Mouse (Mus musculus) myocyte (in vitro differentiated cells): ENCODE measurements around the gene Gm21969.

ENCODE experiments used
- E2F4 ChIP-seq: IDR thresholded peaks from one replicate; pipeline ENCODE4 v1.6.1; 2011; ENCODE audit warnings: mild to moderate bottlenecking, control low read depth, moderate library complexity; ENCODE audit not compliant: insufficient read depth
- MYOD1 ChIP-seq, 3 experiments: IDR thresholded peaks; one replicate each; pipeline ENCODE4 v1.6.1; 2011; ENCODE audit warnings: control low read depth in 2 of 3, low read depth in 2 of 3, mild to moderate bottlenecking in 2 of 3, moderate library complexity in 1 of 3; ENCODE audit not compliant: insufficient read length in 2 of 3, control insufficient read depth in 1 of 3
- MYOG ChIP-seq, 3 experiments: IDR thresholded peaks; one replicate each; pipeline ENCODE4 v1.6.1; 2011; ENCODE audit warnings: control low read depth in 2 of 3, low read depth in 2 of 3, mild to moderate bottlenecking in 2 of 3; ENCODE audit not compliant: insufficient read length in 2 of 3, control insufficient read depth in 1 of 3, insufficient read depth in 1 of 3
- POLR2A ChIP-seq: IDR thresholded peaks from one replicate; pipeline ENCODE4 v1.6.1; 2011; ENCODE audit warnings: low read depth, mild to moderate bottlenecking, control low read depth, moderate library complexity; ENCODE audit not compliant: insufficient read length
- POLR2AphosphoS2 ChIP-seq: IDR thresholded peaks from one replicate; pipeline ENCODE4 v1.6.1; 2011; ENCODE audit warnings: low read depth, control low read depth; ENCODE audit not compliant: insufficient read length
- SRF ChIP-seq: IDR thresholded peaks from one replicate; pipeline ENCODE4 v1.6.1; 2011; ENCODE audit warnings: low read depth; ENCODE audit not compliant: control insufficient read depth, insufficient read length
- TCF12 ChIP-seq: IDR thresholded peaks from one replicate; pipeline ENCODE4 v1.6.1; 2011; ENCODE audit warnings: mild to moderate bottlenecking, control low read depth; ENCODE audit not compliant: poor library complexity, insufficient read depth, severe bottlenecking
- USF1 ChIP-seq: IDR thresholded peaks from one replicate; pipeline ENCODE4 v1.6.1; 2011; ENCODE audit warnings: low read depth, mild to moderate bottlenecking, control low read depth, moderate library complexity

- TF ChIP-seq POLR2A (no peak), POLR2AphosphoS2 (no peak), USF1 (no peak), MYOD1 (IDR thresholded peaks at IDR 0.05; ENCODE audit: control insufficient read depth in 1 of 3, insufficient read length in 2 of 3, low read depth in 2 of 3) (no peak), TCF12 (no peak), SRF (no peak), E2F4 (no peak), MYOG (IDR thresholded peaks at IDR 0.05; ENCODE audit: control insufficient read depth in 1 of 3, insufficient read depth in 1 of 3, insufficient read length in 2 of 3, low read depth in 2 of 3) (no peak)
These were observed 16.8 kb downstream of the Gm21969 start for GRCm38 (mm10) chr4:139619765-139620164.
